Mouse (Mus musculus) forebrain, embryonic 13.5 days (tissue): ENCODE measurements around the gene Ankrd44. TPM values are rescaled to one million over a fixed set of nuclear protein-coding genes. Genes with fewer than 3 reads are reported as not detected.

Experiments used
- ATAC-seq: fragments of 200-750 bp; cut with Nextera tagmentation; 2 replicates; pipeline ENCODE4 v1.8.0; 2017
- H3K27ac ChIP-seq: fragments of 300-500 bp; sonication (generic); 2 replicates; pipeline ENCODE4 v1.5.1; 2015; ENCODE audit warnings: inconsistent platforms, mild to moderate bottlenecking, moderate library complexity
- H3K27me3 ChIP-seq: fragments of 300-500 bp; sonication (generic); 2 replicates; pipeline ENCODE4 v1.6.1; 2015; ENCODE audit warnings: mild to moderate bottlenecking, inconsistent platforms
- H3K36me3 ChIP-seq: fragments of 300-500 bp; sonication (generic); 2 replicates; pipeline ENCODE4 v1.6.1; 2015; ENCODE audit warnings: mild to moderate bottlenecking, inconsistent platforms; ENCODE audit not compliant: poor library complexity, severe bottlenecking
- H3K4me1 ChIP-seq: fragments of 300-500 bp; sonication (generic); 2 replicates; pipeline ENCODE4 v1.6.1; 2015; ENCODE audit warnings: inconsistent platforms
- H3K4me2 ChIP-seq: fragments of 300-500 bp; sonication (generic); 2 replicates; pipeline ENCODE4 v1.6.1; 2015; ENCODE audit warnings: inconsistent platforms, mild to moderate bottlenecking, moderate library complexity
- H3K4me3 ChIP-seq: fragments of 300-500 bp; sonication (generic); 2 replicates; pipeline ENCODE4 v1.5.1; 2015; ENCODE audit warnings: mild to moderate bottlenecking, inconsistent platforms
- H3K9ac ChIP-seq: fragments of 300-500 bp; sonication (generic); 2 replicates; pipeline ENCODE4 v1.6.1; 2015; ENCODE audit warnings: mild to moderate bottlenecking, inconsistent platforms
- H3K9me3 ChIP-seq: fragments of 300-500 bp; sonication (generic); replicated peaks from 2 replicates; pipeline ENCODE4 v1.6.1; 2016; ENCODE audit warnings: inconsistent platforms
- WGBS: fragments of 180-500 bp; shearing (Covaris S2); methylation state at CpG from one replicate; pipeline ENCODE4 v1.1.7; 2015; 5-methylcytosine and 5-hydroxymethylcytosine counted together
- polyA plus RNA-seq: library from polyadenylated mRNA; unstranded; fragments of >200 nt; fragmentation: Nextera tagmentation; extraction: Ambion mirVana; gene quantifications from 2 replicates; pipeline ENCODE4 v1.2.1, GENCODE M21; 2015

The Ankrd44 gene
- polyA plus RNA-seq, 1 experiment from 2014 or later = 15.7 TPM

- no peak overlapping the region for H3K4me2 ChIP-seq
- WGBS = 24% methylated on average over 1 of the region's 1 CpGs
- peaks cover 26% of the 10 kb centered on the region; the same call in 1 of the 2 replicates for H3K4me1 ChIP-seq
- no peak overlapping the region for H3K9ac ChIP-seq
- no peak overlapping the region for H3K4me3 ChIP-seq
- peak; percentile 15; the same call in 1 of the 2 replicates for ATAC-seq
- H3K27ac ChIP-seq = 0 out of 2 replicates have a peak overlapping the region, but pooled peaks have one; percentile 5
- H3K9me3 ChIP-seq = no peaks in the 10 kb centered on the region
- H3K36me3 ChIP-seq = no peaks in the 10 kb centered on the region
- H3K27me3 ChIP-seq = no peaks in the 10 kb centered on the region
Observed at GRCm38 (mm10) chr1:54703466-54703865, 222.7 kb downstream of the Ankrd44 start.

- Histone ChIP-seq H3K27ac (0 out of 2 replicates have a peak overlapping the region, but pooled peaks have one; percentile 5), H3K4me3 (no peak overlapping the region), H3K36me3 (no peaks in the 10 kb centered on the region), H3K27me3 (0 out of 2 replicates have a peak, but pooled peaks cover 2% of the 10 kb centered on the region), H3K4me2 (no peak overlapping the region), H3K9ac (no peak overlapping the region), H3K4me1 (peaks cover 20% of the 10 kb centered on the region; the same call in 1 of the 2 replicates), H3K9me3 (no peaks in the 10 kb centered on the region)
- ATAC-seq = no peak
Observed at GRCm38 (mm10) chr1:54702918-54703317, 223.3 kb downstream of the Ankrd44 start.

GRCm38 (mm10) chr1:54695396-54695795 lies 230.8 kb downstream of the Ankrd44 start:
- no peak overlapping the region for H3K4me3 ChIP-seq
- H3K27ac ChIP-seq = no peak overlapping the region
- H3K4me2 ChIP-seq = no peak overlapping the region
- 0 out of 2 replicates have a peak, but pooled peaks cover 4% of the 10 kb centered on the region for H3K4me1 ChIP-seq
- no peak for ATAC-seq
- no peak overlapping the region for H3K9ac ChIP-seq
- 92% methylated on average over 3 of the region's 3 CpGs for WGBS
- 0 out of 2 replicates have a peak, but pooled peaks cover 5% of the 10 kb centered on the region for H3K27me3 ChIP-seq
- no peaks in the 10 kb centered on the region for H3K9me3 ChIP-seq
- no peaks in the 10 kb centered on the region for H3K36me3 ChIP-seq

GRCm38 (mm10) chr1:54691824-54692223 lies 234.4 kb downstream of the Ankrd44 start:
- no peaks in the 10 kb centered on the region for H3K9me3 ChIP-seq
- H3K27ac ChIP-seq = no peak overlapping the region
- no peaks in the 10 kb centered on the region for H3K27me3 ChIP-seq
- no peak overlapping the region for H3K9ac ChIP-seq
- no peak for ATAC-seq
- 0 out of 2 replicates have a peak, but pooled peaks cover 6% of the 10 kb centered on the region for H3K4me1 ChIP-seq
- H3K4me3 ChIP-seq = no peak overlapping the region
- no peak overlapping the region for H3K4me2 ChIP-seq
- H3K36me3 ChIP-seq = no peaks in the 10 kb centered on the region

GRCm38 (mm10) chr1:54690291-54690965 lies 235.8 kb downstream of the Ankrd44 start:
- Histone ChIP-seq H3K27me3 (no peaks in the 10 kb centered on the region), H3K9ac (no peak overlapping the region), H3K4me1 (0 out of 2 replicates have a peak, but pooled peaks cover 6% of the 10 kb centered on the region), H3K9me3 (no peaks in the 10 kb centered on the region), H3K4me2 (peak overlapping the region; percentile 30; the same call in 1 of the 2 replicates), H3K27ac (peak overlapping the region; percentile 75), H3K4me3 (no peak overlapping the region), H3K36me3 (no peaks in the 10 kb centered on the region)
- peak; percentile 87 for ATAC-seq
- WGBS = 57% methylated on average over 13 of the region's 13 CpGs

GRCm38 (mm10) chr1:54688441-54688840 lies 237.7 kb downstream of the Ankrd44 start:
- Histone ChIP-seq H3K27me3 (no peaks in the 10 kb centered on the region), H3K9me3 (no peaks in the 10 kb centered on the region), H3K4me2 (no peak overlapping the region), H3K9ac (no peak overlapping the region), H3K4me1 (0 out of 2 replicates have a peak, but pooled peaks cover 6% of the 10 kb centered on the region), H3K36me3 (no peaks in the 10 kb centered on the region), H3K4me3 (no peak overlapping the region), H3K27ac (no peak overlapping the region)
- ATAC-seq = no peak
- WGBS = 91% methylated on average over 3 of the region's 3 CpGs

- WGBS = 91% methylated on average over 4 of the region's 4 CpGs
- no peak for ATAC-seq
- no peaks in the 10 kb centered on the region for H3K9me3 ChIP-seq
Observed at GRCm38 (mm10) chr1:54684316-54684715, 241.9 kb downstream of the Ankrd44 start.

GRCm38 (mm10) chr1:54679556-54679955 lies 246.6 kb downstream of the Ankrd44 start:
- Histone ChIP-seq H3K4me3 (no peak overlapping the region), H3K4me1 (peaks cover 17% of the 10 kb centered on the region), H3K9ac (no peak overlapping the region), H3K4me2 (no peak overlapping the region), H3K27ac (no peak overlapping the region), H3K36me3 (peaks cover 4% of the 10 kb centered on the region; the same call in 1 of the 2 replicates), H3K27me3 (0 out of 2 replicates have a peak, but pooled peaks cover 4% of the 10 kb centered on the region), H3K9me3 (no peaks in the 10 kb centered on the region)
- ATAC-seq = no peak
- WGBS = 88% methylated on average over 1 of the region's 1 CpGs

More at GRCm38 (mm10) chr1:54684316-54684715, 241.9 kb downstream of the Ankrd44 start:
- Histone ChIP-seq H3K36me3 (no peaks in the 10 kb centered on the region; the same call in 1 of the 2 replicates), H3K27me3 (no peaks in the 10 kb centered on the region), H3K9ac (no peak overlapping the region), H3K4me3 (no peak overlapping the region), H3K4me2 (no peak overlapping the region), H3K4me1 (no peaks in the 10 kb centered on the region), H3K27ac (no peak overlapping the region)

GRCm38 (mm10) chr1:54678037-54678436 lies 248.2 kb downstream of the Ankrd44 start:
- Histone ChIP-seq H3K27ac (no peak overlapping the region), H3K4me1 (peaks cover 17% of the 10 kb centered on the region), H3K36me3 (peaks cover 4% of the 10 kb centered on the region; the same call in 1 of the 2 replicates), H3K9ac (no peak overlapping the region), H3K4me3 (no peak overlapping the region), H3K9me3 (no peaks in the 10 kb centered on the region), H3K4me2 (no peak overlapping the region), H3K27me3 (0 out of 2 replicates have a peak, but pooled peaks cover 4% of the 10 kb centered on the region)
- WGBS = 84% methylated on average over 1 of the region's 1 CpGs
- no peak for ATAC-seq

- 64% methylated on average over 5 of the region's 5 CpGs for WGBS
- H3K4me2 ChIP-seq = no peak overlapping the region
- H3K9me3 ChIP-seq = no peaks in the 10 kb centered on the region
- H3K36me3 ChIP-seq = peaks cover 4% of the 10 kb centered on the region; the same call in 1 of the 2 replicates
- H3K27ac ChIP-seq = no peak overlapping the region
- H3K9ac ChIP-seq = no peak overlapping the region
- peaks cover 17% of the 10 kb centered on the region for H3K4me1 ChIP-seq
- ATAC-seq = no peak
- H3K4me3 ChIP-seq = no peak overlapping the region
- H3K27me3 ChIP-seq = 0 out of 2 replicates have a peak, but pooled peaks cover 4% of the 10 kb centered on the region
Observed at GRCm38 (mm10) chr1:54675478-54675877, 250.7 kb downstream of the Ankrd44 start.

- Histone ChIP-seq H3K9ac (no peak overlapping the region), H3K27me3 (no peaks in the 10 kb centered on the region), H3K4me1 (peaks cover 9% of the 10 kb centered on the region; the same call in 1 of the 2 replicates), H3K4me2 (no peak overlapping the region), H3K36me3 (no peaks in the 10 kb centered on the region), H3K27ac (no peak overlapping the region), H3K4me3 (no peak overlapping the region), H3K9me3 (no peaks in the 10 kb centered on the region)
- no peak for ATAC-seq
- WGBS = 72% methylated on average over 2 of the region's 2 CpGs
Observed at GRCm38 (mm10) chr1:54667991-54668390, 258.2 kb downstream of the Ankrd44 start.

- Histone ChIP-seq H3K4me2 (no peak overlapping the region), H3K36me3 (peaks cover 2% of the 10 kb centered on the region; the same call in 1 of the 2 replicates), H3K27me3 (no peaks in the 10 kb centered on the region), H3K9me3 (no peaks in the 10 kb centered on the region), H3K4me3 (no peak overlapping the region), H3K9ac (no peak overlapping the region), H3K4me1 (peaks cover 9% of the 10 kb centered on the region; the same call in 1 of the 2 replicates), H3K27ac (0 out of 2 replicates have a peak overlapping the region, but pooled peaks have one; percentile 11)
- peak; percentile 77 for ATAC-seq
- WGBS = 59% methylated on average over 8 of the region's 8 CpGs
Observed at GRCm38 (mm10) chr1:54665582-54666405, 260.4 kb downstream of the Ankrd44 start.
